10 mouse cellular contexts compared by ENCODE assay signal in genomic region chr2:132613581-132614188, GRCm38 (mm10). TPM values are rescaled to one million over a fixed set of nuclear protein-coding genes. Genes with fewer than 3 reads are reported as not detected.
A peak's percentile ranks its signal among the peaks of the same experiment; 100 is the strongest.
DNase-seq lines count a peak whose midpoint lies in the region; ATAC-seq lines count a peak whose summit lies in the region.
"Had no signal": no experiment of that assay in that cellular context is flagged by ENCODE, and none has a peak within 500 bp of the region (broad histone marks: within the 10 kb centered on the region; RNA-seq: fewer than 3 reads in every experiment).

No protein-coding gene starts in this region.

- H3K4me2 ChIP-seq in stomach, embryonic 15.5 days: no peak overlapping the region
- H3K4me2 ChIP-seq in hindbrain, embryonic 14.5 days (replicated peaks): no peak overlapping the region
- H3K4me2 ChIP-seq: kidney, embryonic 15.5 days; liver, embryonic 15.5 days; neural tube, embryonic 13.5 days had no signal

- H3K27ac ChIP-seq in stomach, embryonic 15.5 days: no peak overlapping the region
- H3K27ac ChIP-seq in hindbrain, embryonic 14.5 days: no peak overlapping the region
- H3K27ac ChIP-seq: kidney, embryonic 15.5 days; liver, embryonic 15.5 days; neural tube, embryonic 13.5 days had no signal

- no peak overlapping the region for H3K4me3 ChIP-seq in stomach, embryonic 15.5 days (replicated peaks)
- no peak overlapping the region for H3K4me3 ChIP-seq in hindbrain, embryonic 14.5 days (replicated peaks; ENCODE audit: low read length)
- H3K4me3 ChIP-seq: kidney, embryonic 15.5 days; liver, embryonic 15.5 days; neural tube, embryonic 13.5 days had no signal

- H3K4me1 ChIP-seq in stomach, embryonic 15.5 days: no peaks in the 10 kb centered on the region
- no peaks in the 10 kb centered on the region for H3K4me1 ChIP-seq in hindbrain, embryonic 14.5 days (replicated peaks; ENCODE audit: control insufficient read depth, insufficient read depth, low read length)
- H3K4me1 ChIP-seq: kidney, embryonic 15.5 days; liver, embryonic 15.5 days; neural tube, embryonic 13.5 days had no signal

- H3K9ac ChIP-seq in stomach, embryonic 15.5 days: no peak overlapping the region
- no peak overlapping the region for H3K9ac ChIP-seq in hindbrain, embryonic 14.5 days
- H3K9ac ChIP-seq: kidney, embryonic 15.5 days; liver, embryonic 15.5 days; neural tube, embryonic 13.5 days had no signal

- H3K27me3 ChIP-seq in stomach, embryonic 15.5 days (replicated peaks): no peaks in the 10 kb centered on the region
- no peaks in the 10 kb centered on the region for H3K27me3 ChIP-seq in hindbrain, embryonic 14.5 days (ENCODE audit: control insufficient read depth, insufficient read depth, low read length)
- H3K27me3 ChIP-seq: kidney, embryonic 15.5 days; liver, embryonic 15.5 days; neural tube, embryonic 13.5 days had no signal

- peak; percentile 92 for ATAC-seq in inflammation-experienced regulatory T-cells, adult 6 months
- peak; percentile 88 for ATAC-seq in stomach, embryonic 15.5 days (ENCODE audit: insufficient read depth, low FRiP score, low read depth)
- no peak for ATAC-seq in hindbrain, embryonic 14.5 days (ENCODE audit: low FRiP score)

- DNase-seq in lung, postnatal 25 days (ENCODE audit: low spot score): peak; percentile 34
- no peak for DNase-seq in lung, postnatal 4 days
- peak; percentile 88 for DNase-seq in NIH3T3 (ENCODE audit: low read depth)
- no peak for DNase-seq in spleen, adult 12 weeks (ENCODE audit: low spot score)
- no peak for DNase-seq in hindbrain, embryonic 14.5 days (ENCODE audit: low spot score)

- no peaks in the 10 kb centered on the region for H3K36me3 ChIP-seq in stomach, embryonic 15.5 days
- no peaks in the 10 kb centered on the region for H3K36me3 ChIP-seq in hindbrain, embryonic 14.5 days (replicated peaks; ENCODE audit: control insufficient read depth, insufficient read depth)
- H3K36me3 ChIP-seq: kidney, embryonic 15.5 days; liver, embryonic 15.5 days; neural tube, embryonic 13.5 days had no signal

- no peaks in the 10 kb centered on the region for H3K9me3 ChIP-seq in stomach, embryonic 15.5 days
- no peaks in the 10 kb centered on the region for H3K9me3 ChIP-seq in hindbrain, embryonic 14.5 days (ENCODE audit: control insufficient read depth, low read length)
- H3K9me3 ChIP-seq: kidney, embryonic 15.5 days; liver, embryonic 15.5 days had no signal

- WGBS in stomach, embryonic 15.5 days: 25% methylated on average over 5 of the region's 5 CpGs
- WGBS in hindbrain, embryonic 14.5 days: 88% methylated on average over 5 of the region's 5 CpGs

RNA-seq across cellular contexts. Expression of gene Gpcpd1, which starts 26.2 kb away (rescaled TPM):
- 10 to 100 TPM; 53.3 to 61.3 (median 53.8) TPM for polyA plus RNA-seq in inflammation-experienced regulatory T-cells, adult 6 months (2017; shearing (Covaris generic))
- polyA plus RNA-seq in stomach, embryonic 15.5 days (2015; fragmentation: Nextera tagmentation; extraction: Ambion mirVana): 32.7 and 35.8 TPM in 2 replicates
- polyA plus RNA-seq in hindbrain, embryonic 14.5 days (2014; fragmentation: Nextera tagmentation; extraction: Ambion mirVana): 76.5 and 102 TPM in 2 replicates

Comparison
In these comparisons a context has a peak if more than half of its experiments do, and no peak if none do; other contexts are left out.
1. DNase-seq: peak in lung, postnatal 25 days (single experiment) and NIH3T3 (single experiment); none in lung, postnatal 4 days (0 of 2), spleen, adult 12 weeks (single experiment) and hindbrain, embryonic 14.5 days (single experiment).